20 mouse cellular contexts compared by ENCODE assay signal in the genomic region with DNA sequence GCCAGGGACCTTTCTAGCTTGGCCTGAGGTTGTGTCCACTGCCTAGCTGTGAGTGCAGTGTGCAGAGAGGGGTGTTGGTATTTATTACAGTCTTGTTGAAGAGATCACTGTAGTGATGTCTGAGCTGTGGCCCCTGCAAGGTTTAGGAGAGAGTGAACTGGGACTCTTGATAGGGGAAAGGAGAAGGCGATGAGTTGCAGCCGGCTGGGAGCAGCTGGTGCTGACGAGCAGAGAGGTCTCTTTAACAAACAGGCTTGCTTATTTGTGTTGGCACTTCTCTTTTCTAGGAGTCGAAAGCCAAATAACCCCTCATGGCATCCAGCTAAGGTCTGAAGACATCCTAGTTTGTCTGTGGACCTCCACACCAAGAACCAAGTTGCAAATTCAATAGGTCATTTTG. TPM values are rescaled to one million over a fixed set of nuclear protein-coding genes. Genes with fewer than 3 reads are reported as not detected.
DNase-seq lines count a peak whose midpoint lies in the region; ATAC-seq lines count a peak whose summit lies in the region.
"Had no signal": no experiment of that assay in that cellular context is flagged by ENCODE, and none has a peak within 500 bp of the region (broad histone marks: within the 10 kb centered on the region; RNA-seq: fewer than 3 reads in every experiment).

No protein-coding gene starts in this region.

- no peak for ATAC-seq in kidney, embryonic 14.5 days (ENCODE audit: low FRiP score, low TSS enrichment)
- ATAC-seq: activated CD4-positive, CD25-positive, alpha-beta regulatory T cell, adult 4 months; forebrain, embryonic 15.5 days; Patski had no signal

- H3K9me3 ChIP-seq in heart, embryonic 10.5 days: no peaks in the 10 kb centered on the region
- H3K9me3 ChIP-seq in kidney, embryonic 14.5 days (ENCODE audit: control insufficient read depth, low read length): no peaks in the 10 kb centered on the region
- H3K9me3 ChIP-seq: embryonic facial prominence, embryonic 12.5 days; forebrain, embryonic 15.5 days; heart, embryonic 13.5 days; hindbrain, embryonic 15.5 days had no signal

- 79% methylated on average over 4 of the region's 4 CpGs for WGBS in heart, embryonic 10.5 days
- WGBS in kidney, embryonic 14.5 days: 79% methylated on average over 4 of the region's 4 CpGs

- peaks cover 94% of the 10 kb centered on the region for H3K36me3 ChIP-seq in heart, embryonic 10.5 days
- peaks cover 88% of the 10 kb centered on the region for H3K36me3 ChIP-seq in kidney, embryonic 14.5 days (ENCODE audit: control insufficient read depth, insufficient read depth, low read length)

- H3K27me3 ChIP-seq in heart, embryonic 10.5 days (ENCODE audit: insufficient read depth, poor library complexity, severe bottlenecking): no peaks in the 10 kb centered on the region
- no peaks in the 10 kb centered on the region for H3K27me3 ChIP-seq in kidney, embryonic 14.5 days (ENCODE audit: control insufficient read depth, insufficient read depth, low read length)
- H3K27me3 ChIP-seq: CH12.LX; embryonic facial prominence, embryonic 12.5 days; forebrain, embryonic 15.5 days; heart, embryonic 13.5 days; hindbrain, embryonic 15.5 days; Patski had no signal

- no peak overlapping the region for H3K9ac ChIP-seq in kidney, embryonic 14.5 days (ENCODE audit: low read depth, low read length)
- H3K9ac ChIP-seq: embryonic facial prominence, embryonic 12.5 days; forebrain, embryonic 15.5 days; heart, embryonic 13.5 days; hindbrain, embryonic 15.5 days had no signal

- no peak overlapping the region for H3K27ac ChIP-seq in heart, embryonic 10.5 days
- H3K27ac ChIP-seq in kidney, embryonic 14.5 days (ENCODE audit: low read depth, low read length): no peak overlapping the region
- H3K27ac ChIP-seq: embryonic facial prominence, embryonic 12.5 days; forebrain, embryonic 15.5 days; heart, embryonic 13.5 days; hindbrain, embryonic 15.5 days had no signal

- no peaks in the 10 kb centered on the region for H3K4me1 ChIP-seq in heart, embryonic 10.5 days
- no peaks in the 10 kb centered on the region for H3K4me1 ChIP-seq in kidney, embryonic 14.5 days (ENCODE audit: control insufficient read depth, insufficient read depth, low read length)
- H3K4me1 ChIP-seq: embryonic facial prominence, embryonic 12.5 days; forebrain, embryonic 15.5 days; hindbrain, embryonic 15.5 days had no signal

- H3K4me3 ChIP-seq in heart, embryonic 10.5 days: no peak overlapping the region
- H3K4me3 ChIP-seq in kidney, embryonic 14.5 days (ENCODE audit: low read length): no peak overlapping the region
- H3K4me3 ChIP-seq: embryonic facial prominence, embryonic 12.5 days; forebrain, embryonic 15.5 days; heart, embryonic 13.5 days; hindbrain, embryonic 15.5 days had no signal

- DNase-seq in heart, adult 8-10 months (ENCODE audit: low spot score): peak; percentile 25
- DNase-seq in heart, embryonic 10.5 days (ENCODE audit: low spot score): no peak
- DNase-seq in kidney, postnatal 10 days: peak; percentile 79
- DNase-seq in lung, postnatal 10 days: peak; percentile 67
- no peak for DNase-seq in lung, adult 18-20 months
- no peak for DNase-seq in frontal cortex, postnatal 14 days (ENCODE audit: low spot score in 2 of 2)

- no peak overlapping the region for H3K4me2 ChIP-seq in kidney, embryonic 14.5 days (replicated peaks; ENCODE audit: low read depth, low read length)
- H3K4me2 ChIP-seq: embryonic facial prominence, embryonic 12.5 days; forebrain, embryonic 15.5 days; heart, embryonic 13.5 days; hindbrain, embryonic 15.5 days had no signal

RNA-seq across cellular contexts. Expression of gene Oxct2a, which starts 25.2 kb away (rescaled TPM):
- total RNA-seq in heart, adult 8-10 months (2022): not detected
- polyA plus RNA-seq in heart, embryonic 10.5 days (2016; fragmentation: Nextera tagmentation; extraction: Ambion mirVana): not detected in 2 replicates
- polyA plus RNA-seq in kidney, embryonic 14.5 days (2014; fragmentation: Nextera tagmentation; extraction: Ambion mirVana): not detected in 2 replicates
- total RNA-seq: adrenal gland, adult 18-20 months; adrenal gland, postnatal 14 days; gastrocnemius, postnatal 4 days had no signal
- polyA plus RNA-seq: activated CD4-positive, CD25-positive, alpha-beta regulatory T cell, adult 4 months; embryonic facial prominence, embryonic 12.5 days; forebrain, embryonic 11.5 days; forebrain, embryonic 15.5 days; heart, embryonic 13.5 days; heart, postnatal 0 days; hindbrain, embryonic 11.5 days; hindbrain, embryonic 15.5 days; Patski had no signal

RNA-seq across cellular contexts. Expression of gene Pabpc4, which starts 36.1 kb away (rescaled TPM):
- 100 to 1,000 TPM; 323 to 392 (median 367) TPM for total RNA-seq in heart, adult 8-10 months (2022)
- polyA plus RNA-seq in heart, embryonic 10.5 days (2016; fragmentation: Nextera tagmentation; extraction: Ambion mirVana): 70.4 and 73.3 TPM in 2 replicates
- 63.9 and 82.6 TPM in 2 replicates for polyA plus RNA-seq in kidney, embryonic 14.5 days (2014; fragmentation: Nextera tagmentation; extraction: Ambion mirVana)

RNA-seq across cellular contexts. Expression of gene Bmp8a, which starts 44.8 kb away (rescaled TPM):
- not detected for total RNA-seq in heart, adult 8-10 months (2022)
- 0.15 and 0.23 TPM in 2 replicates for polyA plus RNA-seq in heart, embryonic 10.5 days (2016; fragmentation: Nextera tagmentation; extraction: Ambion mirVana)
- polyA plus RNA-seq in kidney, embryonic 14.5 days (2014; fragmentation: Nextera tagmentation; extraction: Ambion mirVana): 0.20 TPM in 1 of 2 replicates, not detected in the other
- total RNA-seq: adrenal gland, adult 18-20 months; adrenal gland, postnatal 14 days; gastrocnemius, postnatal 4 days had no signal
- polyA plus RNA-seq: activated CD4-positive, CD25-positive, alpha-beta regulatory T cell, adult 4 months; heart, postnatal 0 days; Patski had no signal

Comparison
In these comparisons a context has a peak if more than half of its experiments do, and no peak if none do; other contexts are left out.
1. DNase-seq: peak in heart, adult 8-10 months (single experiment), kidney, postnatal 10 days (single experiment) and lung, postnatal 10 days (single experiment); none in heart, embryonic 10.5 days (single experiment), lung, adult 18-20 months (0 of 2) and frontal cortex, postnatal 14 days (0 of 2).